Mouse (Mus musculus): Measurements from ENCODE around the gene Srek1. TPM values are rescaled to one million over a fixed set of nuclear protein-coding genes. Genes with fewer than 3 reads are reported as not detected.

Gene Srek1
- polyA plus RNA-seq, 1 experiment = 7.4 TPM

DNA sequence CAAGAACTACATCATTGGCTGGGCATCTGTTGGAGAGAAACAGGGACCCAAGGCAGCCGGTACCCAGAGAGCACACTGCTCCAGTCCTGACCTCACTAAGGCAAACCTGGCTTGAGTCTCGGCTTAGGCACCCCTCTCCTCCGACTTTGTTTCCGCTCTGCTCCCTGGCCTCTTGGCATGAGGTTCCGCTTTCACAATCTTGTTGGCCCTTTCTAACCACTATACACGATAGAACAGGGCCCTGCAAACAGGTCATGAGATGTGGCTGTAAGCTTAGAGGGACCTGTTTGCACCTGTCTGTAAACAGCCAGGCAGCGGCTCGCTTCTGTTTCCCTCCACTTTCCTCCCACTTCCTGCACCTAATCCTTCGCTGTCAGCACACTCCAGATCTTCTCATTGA, 76.4 kb downstream of the Srek1 start:
- TF ChIP-seq FLI1 (IDR thresholded peaks at IDR 0.05; ENCODE audit: low read length) = no peak
- no peak for TF ChIP-seq GATA1 (IDR thresholded peaks at IDR 0.05; ENCODE audit: borderline replicate concordance, low read length)
- H3K4me1 ChIP-seq = peaks cover 12% of the 10 kb centered on the region
- peaks cover 11% of the 10 kb centered on the region for H3K27me3 ChIP-seq (replicated peaks)
- H3K4me3 ChIP-seq (replicated peaks) = peak overlapping the region; percentile 26
- H3K36me3 ChIP-seq (replicated peaks; ENCODE audit: low read length) = no peaks in the 10 kb centered on the region
- no peaks in the 10 kb centered on the region for H3K9me3 ChIP-seq

GRCm38 (mm10) chr13:103696164-103696563, 78.2 kb downstream of the Srek1 start:
- no peaks in the 10 kb centered on the region for H3K9me3 ChIP-seq
- TF ChIP-seq FLI1 (IDR thresholded peaks at IDR 0.05; ENCODE audit: low read length) = no peak
- TF ChIP-seq GATA1 (IDR thresholded peaks at IDR 0.05; ENCODE audit: borderline replicate concordance, low read length) = no peak
- H3K27me3 ChIP-seq (replicated peaks) = peaks cover 8% of the 10 kb centered on the region
- peaks cover 12% of the 10 kb centered on the region for H3K4me1 ChIP-seq
- H3K4me3 ChIP-seq (replicated peaks) = no peak overlapping the region
- H3K36me3 ChIP-seq (replicated peaks; ENCODE audit: low read length) = no peaks in the 10 kb centered on the region

DNA sequence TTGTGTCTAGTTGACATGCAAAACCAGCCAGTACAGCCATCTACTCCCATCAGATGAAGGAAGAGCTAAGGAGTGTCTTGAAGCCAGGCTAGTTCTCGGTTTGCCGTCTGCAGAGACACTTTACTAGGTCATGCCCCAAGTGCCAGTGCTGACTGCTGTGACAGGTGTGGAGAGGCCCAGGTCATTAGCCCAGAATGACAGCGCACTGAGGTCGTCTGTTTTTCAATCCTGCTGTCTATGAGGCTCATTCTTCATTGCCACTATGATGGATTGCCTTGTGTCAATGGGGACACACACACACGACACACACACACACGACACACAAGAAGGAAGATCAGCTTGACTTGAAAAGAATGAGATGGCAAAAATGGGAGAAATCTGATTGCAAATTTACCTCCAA, 79.0 kb downstream of the Srek1 start:
- H3K4me1 ChIP-seq = peaks cover 5% of the 10 kb centered on the region; the same call in 1 of the 2 replicates
- no peak for TF ChIP-seq FLI1 (IDR thresholded peaks at IDR 0.05; ENCODE audit: low read length)
- no peak for TF ChIP-seq GATA1 (IDR thresholded peaks at IDR 0.05; ENCODE audit: borderline replicate concordance, low read length)
- no peak overlapping the region for H3K4me3 ChIP-seq (replicated peaks)
- H3K27me3 ChIP-seq (replicated peaks) = peaks cover 5% of the 10 kb centered on the region
- H3K36me3 ChIP-seq (replicated peaks; ENCODE audit: low read length) = no peaks in the 10 kb centered on the region
- H3K9me3 ChIP-seq = no peaks in the 10 kb centered on the region

Other genes starting within 250 kb of the Srek1 start
- gene Erbin, start 145.9 kb upstream of the Srek1 start, polyA plus RNA-seq (2012; ENCODE audit: insufficient read depth, low replicate concordance) = 1.3 and 6.6 TPM in 2 replicates